Mouse (Mus musculus): ENCODE data around the gene Acvr1b.
A peak's percentile ranks its signal among the peaks of the same experiment; 100 is the strongest.

Acvr1b gene

DNA sequence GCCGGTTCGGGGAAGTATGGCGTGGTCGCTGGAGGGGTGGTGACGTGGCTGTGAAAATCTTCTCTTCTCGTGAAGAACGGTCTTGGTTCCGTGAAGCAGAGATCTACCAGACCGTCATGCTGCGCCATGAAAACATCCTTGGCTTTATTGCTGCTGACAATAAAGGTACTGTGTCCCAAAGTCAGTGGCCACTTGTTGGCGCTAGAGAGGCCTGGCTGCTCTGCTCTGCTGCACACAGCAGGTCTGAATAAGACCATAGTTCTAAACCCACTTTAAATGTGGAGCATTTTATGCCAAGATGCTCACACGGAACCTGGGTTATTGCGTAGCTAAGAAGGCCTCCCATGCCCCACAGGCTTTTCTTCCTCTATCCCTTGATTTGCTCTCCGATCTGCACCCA lies 25.0 kb downstream of the Acvr1b start:
- DNase-seq = no peak

DNA sequence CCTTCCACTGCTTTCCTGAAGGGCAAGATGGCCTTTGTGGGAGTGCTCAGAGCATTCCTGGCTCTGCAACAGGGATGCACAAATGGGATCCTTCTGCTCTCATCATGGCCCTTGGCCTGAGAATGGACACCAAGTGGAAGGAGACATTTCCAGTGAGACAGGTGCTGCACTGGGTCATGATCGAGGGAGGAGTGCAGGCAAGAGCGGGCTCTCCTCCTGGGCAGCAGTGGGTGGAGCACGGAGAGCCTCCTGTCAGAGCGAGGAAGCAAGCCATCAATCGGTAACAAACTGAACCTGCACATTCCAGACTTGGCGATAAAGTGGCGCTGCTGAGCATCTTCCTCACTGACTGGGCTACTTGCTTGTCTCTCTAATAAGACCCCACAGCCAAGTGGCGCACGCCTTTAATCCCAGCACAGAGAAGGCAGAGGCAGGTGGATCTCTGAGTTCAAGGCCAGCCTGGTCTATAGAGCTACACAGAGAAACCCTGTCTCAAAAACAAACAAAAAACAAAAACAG lies 27.0 kb downstream of the Acvr1b start:
- no peak for DNase-seq

DNA sequence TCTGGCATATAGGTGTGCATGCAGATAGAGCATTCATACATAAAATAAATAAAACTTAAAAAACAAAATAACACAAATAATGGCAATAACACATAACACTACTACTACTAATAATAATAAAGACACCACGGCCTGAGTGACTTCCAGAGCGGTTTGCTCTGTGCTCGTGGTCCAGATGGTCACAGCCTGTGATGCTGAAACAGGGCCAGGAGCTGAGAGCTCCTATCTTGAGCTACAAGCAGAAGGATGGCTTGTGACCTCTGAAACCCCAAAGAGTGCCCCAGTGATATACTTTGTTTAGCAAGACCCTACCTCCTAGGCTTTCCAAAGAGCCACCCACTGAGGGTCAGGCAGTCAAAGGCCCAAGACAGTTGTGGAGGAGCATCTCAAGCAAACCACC lies 27.5 kb downstream of the Acvr1b start:
- DNase-seq = no peak

DNA sequence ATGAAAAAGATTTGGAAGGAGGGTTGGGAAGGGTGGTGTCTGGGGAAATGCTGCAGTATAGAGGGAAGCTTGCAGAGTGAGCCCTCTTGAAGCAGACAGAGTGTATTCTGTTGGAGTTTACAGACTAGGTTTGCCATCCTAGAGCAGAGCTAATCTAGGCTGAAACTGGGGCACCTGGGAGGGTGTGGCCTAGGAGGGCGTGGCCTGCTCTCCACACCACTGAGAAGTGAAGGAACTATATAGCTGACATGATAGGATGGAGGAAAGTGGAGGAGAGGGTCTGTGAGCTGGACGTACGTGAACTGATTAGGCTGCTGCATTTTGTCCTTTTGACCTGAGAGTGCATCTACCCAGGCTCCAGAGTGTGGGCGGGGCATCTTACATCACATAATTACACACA lies 29.8 kb downstream of the Acvr1b start:
- DNase-seq = no peak

DNA sequence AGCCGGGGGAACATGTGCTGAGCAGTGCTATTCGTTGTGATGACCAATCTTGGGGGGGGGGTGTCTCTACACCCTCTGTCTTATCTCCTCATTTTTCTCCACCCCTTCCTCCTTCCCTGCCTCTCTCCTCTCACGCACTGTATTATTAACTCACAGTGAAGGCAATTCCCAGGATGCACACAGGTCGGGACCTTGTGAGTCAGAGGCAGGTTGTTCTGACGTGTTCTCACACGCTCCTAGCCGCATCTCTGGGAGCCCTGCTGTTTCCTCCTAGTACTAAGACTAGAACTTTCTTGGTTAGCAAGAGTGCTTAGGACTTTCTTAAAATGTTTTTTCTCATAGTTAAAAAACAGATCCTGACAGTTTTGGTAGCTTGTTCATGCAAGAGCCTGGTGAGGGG lies 30.9 kb downstream of the Acvr1b start:
- no peak for DNase-seq

DNA sequence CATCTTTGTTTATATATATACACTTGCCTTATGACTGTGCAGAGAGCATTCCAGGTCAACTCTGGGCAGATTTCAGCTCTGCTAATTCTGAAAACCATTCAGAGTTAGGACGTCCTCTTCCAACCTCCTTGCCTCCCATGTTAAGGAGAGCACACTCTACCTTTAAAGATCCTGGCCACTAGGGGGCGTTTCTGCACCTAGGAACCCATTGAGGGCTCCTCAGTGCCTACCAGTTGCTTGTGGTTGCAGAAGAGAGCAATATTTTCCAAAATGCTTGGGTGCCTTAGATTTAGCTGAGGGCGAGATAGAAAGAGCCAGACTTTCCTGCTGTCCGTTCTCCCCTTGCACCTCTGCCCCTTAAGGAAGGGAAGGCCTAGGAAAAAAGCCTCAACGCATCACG lies 36.4 kb downstream of the Acvr1b start:
- DNase-seq = peak; percentile 79

DNA sequence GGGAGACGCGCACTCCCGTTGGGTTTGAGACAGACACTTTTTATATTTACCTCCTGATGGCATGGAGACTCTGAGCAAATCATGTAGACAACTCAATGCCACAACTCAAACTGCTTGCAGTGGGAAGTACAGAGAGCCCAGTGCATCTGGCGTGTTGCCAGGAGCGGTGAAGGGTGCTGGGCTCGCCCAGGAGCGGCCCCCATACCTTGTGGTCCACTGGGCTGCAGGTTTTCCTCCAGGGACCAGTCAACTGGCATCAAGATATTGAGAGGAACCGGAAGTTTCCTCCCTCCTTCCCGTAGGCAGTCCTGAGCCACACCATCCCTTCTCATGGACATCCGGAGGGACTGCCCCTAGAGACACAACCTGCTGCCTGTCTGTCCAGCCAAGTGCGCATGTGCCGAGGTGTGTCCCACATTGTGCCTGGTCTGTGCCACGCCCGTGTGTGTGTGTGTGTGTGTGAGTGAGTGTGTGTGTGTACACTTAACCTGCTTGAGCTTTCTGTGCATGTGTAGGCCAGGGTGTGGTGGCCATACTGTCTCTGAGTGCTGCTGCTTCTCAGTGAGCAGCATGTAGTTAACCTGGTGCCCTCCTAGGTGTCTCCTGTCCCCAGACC lies 37.2 kb downstream of the Acvr1b start:
- DNase-seq = no peak

DNA sequence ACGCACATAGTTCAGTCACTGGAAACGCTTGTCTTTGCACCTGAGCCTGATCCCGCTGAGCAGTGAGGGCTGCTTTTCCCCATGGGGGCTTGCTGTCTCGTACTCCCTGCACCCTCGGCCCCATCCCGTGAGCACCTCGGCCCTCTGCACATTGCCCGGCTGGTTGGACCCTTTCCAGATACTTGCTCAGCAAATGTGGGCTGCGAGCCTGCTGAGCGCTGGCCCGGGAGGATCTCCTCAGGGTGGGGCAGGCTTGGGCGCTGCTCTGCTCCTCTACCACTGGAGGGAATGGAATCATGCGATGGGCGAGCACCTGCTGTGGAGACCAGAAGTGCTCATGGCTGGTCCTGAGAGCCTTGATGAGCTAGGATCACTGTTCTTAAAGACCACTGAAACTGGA lies 38.6 kb downstream of the Acvr1b start:
- DNase-seq = no peak

DNA sequence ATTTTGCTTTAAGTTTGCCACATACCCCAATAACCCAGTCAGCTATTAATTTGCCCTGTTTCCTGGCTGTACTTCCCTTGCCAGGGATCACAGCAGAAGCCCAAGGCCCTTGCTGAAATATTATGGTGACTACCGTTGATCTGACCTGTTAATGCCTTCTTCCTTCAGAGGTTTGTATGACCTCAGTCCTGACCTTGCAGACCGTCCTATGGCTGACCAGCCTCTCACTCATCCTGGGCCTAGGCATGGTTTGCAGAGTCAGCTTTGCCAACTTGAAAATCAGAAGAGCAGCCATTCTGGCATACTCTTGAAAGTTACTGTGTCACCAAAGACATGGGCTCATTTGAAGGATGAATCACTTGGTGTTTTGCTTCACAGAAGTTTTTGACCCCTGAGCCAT lies 41.3 kb downstream of the Acvr1b start:
- DNase-seq = no peak

DNA sequence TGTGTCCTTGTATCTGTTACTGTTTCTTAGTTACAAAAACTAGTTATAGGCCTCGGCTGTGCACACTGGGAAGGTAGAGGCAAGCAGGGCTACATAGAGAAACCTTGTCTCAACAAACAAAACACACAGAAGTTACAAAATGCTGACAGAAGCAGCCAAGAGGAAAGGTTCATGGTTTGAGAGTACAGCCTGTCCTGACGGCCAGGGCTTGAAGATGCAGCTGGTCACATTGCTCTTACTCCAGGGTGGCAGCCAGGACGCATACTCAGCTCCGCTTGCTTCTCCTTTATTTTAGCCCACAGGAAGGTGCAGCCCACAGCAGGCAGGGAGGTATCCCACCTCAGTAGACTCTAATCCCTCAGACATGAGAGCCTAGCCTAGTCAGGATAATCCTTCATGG lies 42.2 kb downstream of the Acvr1b start:
- no peak for DNase-seq

DNA sequence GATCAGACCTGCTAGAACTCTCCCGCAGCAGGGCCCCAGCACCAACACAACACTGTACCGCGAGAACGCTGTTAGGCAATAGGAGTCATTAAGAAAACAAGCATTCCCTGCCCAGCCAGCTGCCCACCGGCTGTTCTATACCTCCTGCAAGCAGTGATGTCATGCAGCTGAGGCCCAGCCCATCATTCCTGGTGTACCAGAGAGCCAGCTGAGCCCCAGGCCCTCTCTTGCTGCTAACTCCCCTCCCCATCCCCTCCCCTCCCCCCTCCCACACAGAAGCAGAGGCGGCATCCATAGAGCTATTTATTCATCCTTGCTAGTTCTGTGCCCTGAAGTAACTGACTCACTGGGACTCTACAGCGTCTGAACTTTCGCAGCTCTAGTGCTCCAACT lies 47.0 kb downstream of the Acvr1b start:
- DNase-seq = no peak

DNA sequence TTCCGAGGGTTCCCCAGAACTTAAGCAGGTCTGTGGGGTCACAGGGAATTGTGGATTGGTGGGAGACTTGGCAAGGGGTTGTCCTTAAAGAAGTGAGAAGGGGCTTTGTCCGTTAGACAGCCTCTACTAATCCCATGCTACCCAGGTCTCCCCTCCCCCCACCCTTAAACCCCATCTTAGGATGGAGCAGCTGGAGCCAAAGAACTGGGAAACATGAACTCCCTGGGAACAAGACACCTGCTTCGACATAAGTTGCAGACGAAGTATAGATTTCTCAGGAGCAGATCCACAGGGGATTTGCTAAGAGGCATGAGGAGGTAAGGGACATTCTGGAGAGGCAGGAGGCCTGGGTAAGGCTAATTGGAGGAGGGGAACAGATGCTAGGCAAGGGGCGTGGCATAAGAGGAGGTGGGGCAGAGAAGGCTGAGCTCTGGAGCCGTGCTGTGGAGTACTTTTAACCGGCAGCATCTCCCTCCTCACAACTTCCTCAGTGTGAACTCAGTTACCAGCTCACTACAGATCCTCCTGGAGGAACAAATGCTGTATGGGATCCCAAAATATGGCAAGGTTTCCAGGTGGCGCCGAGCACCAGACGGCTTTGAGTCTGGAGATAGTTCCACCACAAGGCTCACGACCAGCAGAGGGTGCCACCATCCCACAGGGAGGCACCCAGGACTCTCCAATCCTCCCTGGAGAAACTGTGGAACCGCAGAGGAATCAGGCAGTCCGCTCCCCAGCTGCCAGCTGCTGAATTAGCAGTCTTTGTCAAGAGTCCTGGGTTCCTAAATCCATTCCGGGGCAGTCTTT lies 47.6 kb downstream of the Acvr1b start:
- DNase-seq = peak; percentile 97

DNA sequence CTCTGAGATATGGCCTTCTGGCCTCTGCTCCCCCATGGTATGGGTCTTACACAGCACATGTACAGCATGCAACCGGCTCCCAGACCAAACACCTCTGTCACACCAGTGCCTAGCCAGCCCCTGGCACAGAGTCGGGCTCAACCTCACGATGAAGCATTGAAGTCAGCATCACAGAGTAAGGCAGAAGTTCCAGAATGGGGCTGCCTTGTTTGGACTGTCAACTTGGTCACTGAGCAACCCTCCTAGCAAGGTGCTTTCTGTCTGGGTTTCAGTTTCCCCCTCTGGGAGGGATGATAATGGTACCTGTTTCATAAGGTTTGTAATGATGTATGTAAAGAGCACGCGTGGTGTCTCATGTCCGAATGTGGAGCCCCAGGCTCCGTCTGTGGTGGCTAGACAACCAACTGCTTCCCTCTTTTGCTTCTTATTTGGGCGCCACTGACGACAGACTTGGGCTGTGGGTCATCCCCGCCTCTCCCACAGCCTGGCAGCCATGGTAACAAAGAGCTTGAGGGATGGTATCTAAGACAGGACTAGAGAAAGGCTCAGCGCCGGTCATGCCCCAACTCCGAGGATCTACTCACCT lies 49.1 kb downstream of the Acvr1b start:
- no peak for DNase-seq

DNA sequence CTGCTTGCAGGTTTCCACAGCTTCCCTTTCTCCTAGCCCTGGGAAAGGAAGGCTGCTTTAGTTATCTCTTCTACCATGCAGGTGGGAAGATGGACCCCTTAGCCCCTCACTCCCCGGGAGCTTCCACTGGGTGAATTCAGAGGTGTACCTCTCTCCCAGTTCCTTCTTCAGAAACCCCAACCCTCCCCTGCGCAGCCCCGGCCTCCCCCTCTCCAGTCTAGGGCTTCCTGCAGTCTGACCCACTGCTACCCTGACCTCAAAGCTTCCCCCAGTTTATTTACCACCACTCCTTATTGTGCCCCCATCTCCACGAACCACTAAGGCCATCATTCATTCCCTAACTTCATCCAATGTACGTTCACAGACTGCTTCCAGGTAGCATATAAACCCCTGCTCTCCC lies 49.7 kb downstream of the Acvr1b start:
- DNase-seq = no peak

DNA sequence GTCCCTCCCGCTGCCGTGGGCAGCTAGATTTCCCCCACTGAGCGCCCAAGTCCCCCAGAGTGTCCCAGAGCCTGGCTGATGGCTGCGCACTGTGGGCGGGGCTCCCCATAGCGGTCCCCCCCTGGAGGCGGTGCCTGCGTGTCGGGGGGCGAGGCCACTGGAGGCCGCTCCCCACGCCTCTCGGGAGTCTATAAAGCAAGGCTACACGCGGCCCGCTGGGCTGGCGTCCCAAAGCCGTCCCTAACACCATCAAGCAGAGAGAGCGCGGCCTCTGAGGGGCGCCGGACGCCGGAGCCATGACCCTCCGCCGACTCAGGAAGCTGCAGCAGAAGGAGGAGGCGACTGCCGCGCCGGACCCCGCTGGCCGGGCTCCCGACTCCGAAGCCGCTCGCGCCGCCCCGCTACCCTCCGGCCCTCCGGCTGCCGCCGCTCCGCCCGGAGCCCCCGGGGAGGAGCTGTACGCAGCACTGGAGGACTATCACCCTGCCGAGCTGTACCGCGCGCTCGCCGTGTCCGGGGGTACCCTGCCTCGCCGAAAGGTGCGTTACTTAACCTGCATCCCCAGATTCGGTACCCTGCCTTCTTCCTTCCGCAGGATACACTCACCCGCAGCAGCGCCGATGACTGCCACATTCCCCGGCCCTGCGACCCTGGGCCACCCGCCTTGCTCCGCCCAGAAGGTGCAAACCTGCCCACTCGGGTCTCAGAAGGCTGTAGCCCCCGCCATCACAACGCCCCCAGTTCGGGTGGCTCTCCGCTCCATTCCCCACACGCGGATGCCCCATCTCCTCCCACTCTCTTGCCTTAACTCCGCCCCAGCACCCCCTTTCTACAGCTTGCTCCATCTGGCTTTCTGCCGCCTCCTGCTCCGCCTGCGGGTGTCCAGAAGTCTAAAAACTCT lies 50.4 kb downstream of the Acvr1b start, which contains the start of gene Grasp:
TSS of gene Grasp (plus strand) at position 183 of the 901 bp plus-strand sequence.
- DNase-seq = peak; percentile 93

DNA sequence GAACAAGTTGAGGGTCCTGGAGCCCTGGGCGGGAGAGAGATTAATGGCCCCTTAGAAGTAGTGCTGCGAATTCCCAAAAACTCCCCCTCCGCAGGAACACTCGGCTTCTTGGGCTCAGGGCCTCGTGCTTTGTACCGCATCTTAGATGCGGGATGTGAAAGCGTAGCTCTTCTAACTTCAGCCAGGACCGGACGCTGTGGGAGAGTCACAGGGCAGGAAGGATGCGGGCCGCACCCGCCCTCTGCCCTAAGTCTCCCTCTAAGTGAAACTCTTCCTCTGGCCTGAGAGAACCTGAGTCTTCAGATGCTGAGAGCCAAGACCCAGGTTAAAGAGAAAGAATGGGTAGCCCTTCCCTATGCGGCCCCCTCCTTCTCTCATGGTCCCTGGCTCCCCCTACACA lies 51.1 kb downstream of the Acvr1b start:
- peak; percentile 51 for DNase-seq

DNA sequence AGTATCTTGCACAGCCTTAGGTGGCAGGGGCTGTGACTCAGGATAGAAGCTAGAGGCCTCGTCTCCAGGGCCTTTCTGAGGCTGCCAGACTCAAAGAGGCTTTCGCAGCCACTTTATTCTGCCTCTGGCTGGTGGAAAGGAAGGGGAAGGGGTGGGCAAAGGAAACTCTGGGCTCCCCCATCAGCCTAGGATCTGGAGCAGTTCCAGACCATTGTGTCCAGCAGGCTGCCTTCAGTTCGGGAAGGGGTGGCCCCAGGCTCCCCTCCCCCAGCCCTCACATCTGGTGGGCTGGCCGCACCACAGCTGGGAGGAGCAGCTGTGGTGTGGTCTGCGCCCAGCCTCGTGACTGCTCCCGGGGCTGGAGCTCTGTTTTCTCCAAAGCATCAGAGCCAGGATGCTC lies 54.1 kb downstream of the Acvr1b start:
- DNase-seq = peak; percentile 80

DNA sequence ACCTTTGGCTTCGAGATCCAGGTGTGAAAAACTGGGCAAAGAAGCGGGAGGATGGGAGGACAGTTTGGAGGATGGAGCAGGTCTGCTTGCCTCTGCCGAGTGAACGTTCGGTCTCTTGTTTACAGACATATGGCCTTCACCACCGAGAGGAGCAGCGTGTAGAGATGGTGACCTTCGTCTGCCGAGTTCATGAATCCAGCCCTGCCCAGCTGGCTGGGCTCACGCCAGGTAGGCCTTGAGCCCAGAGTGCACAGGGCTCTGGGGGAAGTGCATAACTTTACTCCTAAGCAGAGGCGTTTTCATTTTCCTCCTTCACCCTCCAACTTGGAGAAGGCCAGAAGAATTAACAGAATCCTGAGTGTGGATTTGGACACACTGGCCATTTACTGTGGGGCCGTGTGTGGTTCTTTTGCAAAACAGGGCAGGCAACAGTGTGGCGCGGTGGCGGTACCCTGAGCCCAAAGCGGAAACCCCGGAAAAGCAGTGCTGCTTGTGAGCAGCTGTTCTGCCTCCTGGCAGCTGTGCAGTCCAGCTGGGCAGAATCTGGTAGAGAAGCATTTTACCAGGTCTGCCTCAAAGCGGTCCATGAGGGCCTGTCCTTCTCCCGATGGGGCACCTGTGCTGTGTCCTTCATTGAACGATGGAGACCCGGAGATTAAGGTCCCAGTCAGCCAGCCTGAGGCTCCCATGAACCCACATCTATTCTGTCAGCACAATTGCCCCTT lies 55.2 kb downstream of the Acvr1b start:
- no peak for DNase-seq

DNA sequence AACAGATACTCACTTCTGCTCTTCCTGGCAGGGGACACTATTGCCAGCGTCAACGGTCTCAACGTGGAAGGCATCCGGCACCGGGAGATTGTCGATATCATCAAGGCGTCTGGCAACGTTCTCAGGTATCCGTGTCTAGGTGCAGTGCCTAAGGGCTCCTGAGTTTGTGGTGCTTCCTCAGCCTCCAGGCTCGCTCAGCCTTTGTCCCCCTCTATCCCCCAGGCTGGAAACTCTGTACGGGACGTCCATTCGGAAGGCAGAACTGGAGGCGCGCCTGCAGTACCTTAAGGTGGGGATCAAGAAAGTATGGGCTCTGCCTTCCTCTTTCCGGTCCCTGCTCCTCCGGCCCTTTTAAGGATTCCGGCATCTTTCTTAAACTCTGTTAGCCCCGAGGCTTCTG lies 56.6 kb downstream of the Acvr1b start:
- DNase-seq = no peak

DNA sequence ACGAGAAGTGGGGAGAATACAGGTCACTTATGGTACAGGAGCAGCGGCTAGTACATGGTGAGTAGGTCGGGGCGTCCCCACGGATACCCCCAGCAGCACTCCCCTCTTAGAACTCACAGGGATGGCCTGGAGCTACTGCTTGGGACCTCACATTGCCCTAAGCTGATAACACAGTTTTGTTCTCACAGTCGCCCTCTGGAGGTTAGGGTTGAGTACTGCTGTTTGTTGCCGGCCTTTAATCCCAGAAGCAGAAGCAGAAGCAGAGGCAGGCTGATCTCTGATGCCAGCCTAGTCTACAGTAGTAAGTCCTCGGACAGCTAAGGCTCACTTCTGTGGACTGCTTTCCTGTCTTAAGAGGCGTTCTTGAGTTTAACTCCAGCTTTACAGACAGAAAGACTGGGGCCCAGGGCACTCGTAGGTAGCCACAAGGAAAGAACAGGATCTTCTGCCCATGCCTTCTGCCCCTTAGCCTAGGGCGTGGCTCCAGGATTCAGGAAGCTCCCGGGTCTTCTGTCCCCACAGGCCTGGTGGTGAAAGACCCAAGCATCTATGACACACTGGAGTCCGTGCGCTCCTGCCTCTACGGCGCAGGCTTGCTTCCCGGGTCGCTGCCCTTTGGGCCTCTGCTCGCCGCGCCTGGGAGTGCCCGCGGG lies 57.3 kb downstream of the Acvr1b start:
- peak; percentile 48 for DNase-seq

DNA sequence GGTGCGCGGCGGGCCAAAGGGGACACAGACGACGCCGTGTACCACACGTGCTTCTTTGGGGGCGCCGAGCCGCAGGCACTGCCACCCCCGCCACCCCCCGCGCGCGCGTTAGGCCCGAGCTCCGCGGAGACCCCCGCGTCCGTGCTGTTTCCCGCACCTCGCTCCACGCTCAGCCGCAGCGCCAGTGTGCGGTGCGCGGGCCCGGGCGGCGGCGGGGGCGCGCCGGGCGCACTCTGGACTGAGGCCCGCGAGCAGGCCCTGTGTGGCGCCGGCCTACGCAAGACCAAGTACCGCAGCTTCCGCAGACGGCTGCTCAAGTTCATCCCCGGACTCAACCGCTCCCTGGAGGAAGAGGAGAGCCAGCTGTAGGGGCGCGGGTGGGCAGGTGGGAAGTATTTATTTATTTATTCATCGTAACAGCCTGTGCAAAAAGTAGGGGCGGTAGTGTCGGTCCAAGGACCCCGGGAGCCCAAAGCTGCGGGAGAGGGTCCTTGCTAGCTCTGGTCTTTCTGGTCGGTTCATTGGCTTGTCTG lies 57.8 kb downstream of the Acvr1b start:
- DNase-seq = no peak

DNA sequence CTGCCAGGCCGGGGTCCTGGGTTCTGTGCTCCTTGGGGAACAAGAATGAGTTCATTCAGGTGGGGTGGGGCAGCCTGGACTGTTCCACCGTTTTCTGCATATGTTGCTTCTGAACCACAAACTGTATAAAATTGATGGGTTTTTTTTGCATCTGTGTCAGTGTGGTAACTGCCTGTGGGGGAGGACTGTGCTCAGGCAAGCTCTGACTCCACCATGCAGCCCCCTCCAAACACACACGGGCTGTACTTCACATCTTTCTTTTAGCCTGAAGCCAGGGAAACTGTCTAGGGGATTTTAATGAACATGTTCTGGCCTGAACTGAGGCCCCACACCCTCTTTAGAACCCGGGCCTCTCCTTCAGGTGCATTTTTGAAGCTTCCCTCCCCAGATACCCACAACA lies 58.7 kb downstream of the Acvr1b start:
- no peak for DNase-seq

Measured in lung, postnatal 14 days (tissue).